Mouse (Mus musculus) heart, postnatal 0 days (tissue): ENCODE measurements around the gene Kif5c.

ENCODE experiments used
- CTCF ChIP-seq: IDR thresholded peaks from 2 replicates; pipeline ENCODE4 v1.5.1; 2016; ENCODE audit warnings: antibody characterized with exemption, control low read depth, low read depth
- EP300 ChIP-seq: IDR thresholded peaks from 2 replicates; pipeline ENCODE4 v1.6.1; 2016; ENCODE audit warnings: antibody characterized with exemption, low read depth

DNA sequence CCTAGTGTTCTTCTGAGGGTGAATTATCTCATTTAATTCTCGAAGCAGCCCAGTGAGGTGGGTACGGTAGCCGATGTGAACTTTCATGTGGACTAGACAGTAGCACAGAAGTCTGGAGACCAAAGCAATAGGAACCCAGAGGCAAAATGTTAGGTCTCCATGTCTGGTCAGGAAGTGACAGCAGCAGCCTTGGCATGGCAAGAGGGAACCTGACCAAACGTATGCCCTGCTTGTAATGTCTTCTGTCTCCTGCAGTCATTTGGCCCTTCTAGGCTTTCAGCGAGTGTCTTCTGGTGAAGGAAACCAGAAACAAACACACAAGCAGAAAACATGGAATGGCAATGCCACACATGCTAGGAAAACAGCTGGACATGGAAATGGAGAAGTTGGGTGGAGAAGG is 197.5 kb downstream of the Kif5c start:
- TF ChIP-seq EP300 (no peak), CTCF (no peak)
